Mouse (Mus musculus) B cell, adult 2 months (primary cell): Measurements from ENCODE around the gene Wdr81.

Experiments used
- DNase-seq, 2 experiments: peaks; one replicate each; pipeline ENCODE4 v3.0.0; 2022

Wdr81 gene

DNA sequence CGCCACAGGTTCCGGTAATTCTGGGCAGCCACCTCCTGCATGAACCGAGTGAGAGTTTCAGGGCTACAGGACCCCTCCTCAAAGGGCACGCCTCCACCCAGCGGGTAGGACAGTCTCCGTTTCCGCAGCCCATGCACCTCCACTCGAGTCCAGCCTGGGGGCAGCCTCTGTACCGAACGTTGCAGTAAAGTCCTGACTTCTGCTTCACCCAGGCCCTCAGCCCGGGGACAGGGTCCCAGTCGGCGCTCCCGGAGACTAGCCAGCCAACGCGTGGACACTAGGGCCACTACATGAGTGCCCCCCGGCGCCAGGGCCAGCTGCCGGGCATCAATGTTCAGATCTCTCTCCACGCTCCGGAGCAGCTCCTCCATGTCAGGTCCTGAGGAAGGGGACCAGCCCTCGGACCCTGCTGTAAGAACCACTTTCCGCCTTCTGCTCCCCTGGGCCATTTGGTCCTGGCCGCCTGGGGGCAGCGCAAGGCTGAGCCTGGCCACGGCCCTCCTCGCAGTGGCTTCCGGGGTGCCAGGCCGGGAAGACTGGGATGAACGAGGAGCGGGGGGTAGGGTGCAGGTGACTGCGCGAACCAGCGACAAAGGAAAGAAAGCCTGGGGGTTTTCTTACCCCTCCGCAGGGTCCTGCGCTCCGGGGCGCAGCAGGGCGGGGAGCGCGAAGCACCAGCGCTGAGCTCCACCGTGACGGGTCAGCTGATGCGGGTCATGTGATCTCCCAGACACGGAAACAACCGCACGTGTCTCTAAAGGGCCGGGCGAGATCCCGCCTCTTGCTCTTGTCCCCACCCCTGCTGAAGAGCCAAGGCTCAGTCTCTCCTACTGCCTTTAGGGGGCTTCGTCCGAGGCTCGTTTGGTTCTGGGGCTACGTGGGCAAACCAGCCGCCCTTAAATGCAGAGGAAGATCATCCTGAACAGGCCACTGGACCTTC lies at the start of gene Wdr81:
TSS of gene Wdr81 (minus strand) at position 727 of the 940 bp plus-strand sequence.
- peak; percentile 88 to 90 for DNase-seq

DNA sequence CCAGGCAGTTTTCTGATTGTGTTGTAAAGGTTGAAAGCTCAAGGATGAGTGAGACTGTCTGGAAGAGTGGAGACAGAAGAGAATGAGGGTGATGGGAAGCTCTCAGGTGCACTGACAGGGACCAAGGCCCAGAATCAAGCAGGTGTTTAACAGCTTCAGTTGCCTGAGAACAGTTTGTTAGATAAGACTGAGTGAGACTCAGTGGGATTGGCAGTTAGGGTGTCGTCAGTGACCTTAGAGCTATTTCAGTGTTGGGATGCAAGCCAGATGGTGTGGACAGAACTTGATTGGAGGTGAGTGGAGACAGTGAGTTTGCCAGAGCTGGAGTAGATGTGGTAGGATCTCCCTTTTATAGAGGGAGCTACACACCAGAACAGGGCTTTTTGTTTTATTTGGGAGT lies 43.6 kb upstream of the Wdr81 start:
- no peak for DNase-seq

DNA sequence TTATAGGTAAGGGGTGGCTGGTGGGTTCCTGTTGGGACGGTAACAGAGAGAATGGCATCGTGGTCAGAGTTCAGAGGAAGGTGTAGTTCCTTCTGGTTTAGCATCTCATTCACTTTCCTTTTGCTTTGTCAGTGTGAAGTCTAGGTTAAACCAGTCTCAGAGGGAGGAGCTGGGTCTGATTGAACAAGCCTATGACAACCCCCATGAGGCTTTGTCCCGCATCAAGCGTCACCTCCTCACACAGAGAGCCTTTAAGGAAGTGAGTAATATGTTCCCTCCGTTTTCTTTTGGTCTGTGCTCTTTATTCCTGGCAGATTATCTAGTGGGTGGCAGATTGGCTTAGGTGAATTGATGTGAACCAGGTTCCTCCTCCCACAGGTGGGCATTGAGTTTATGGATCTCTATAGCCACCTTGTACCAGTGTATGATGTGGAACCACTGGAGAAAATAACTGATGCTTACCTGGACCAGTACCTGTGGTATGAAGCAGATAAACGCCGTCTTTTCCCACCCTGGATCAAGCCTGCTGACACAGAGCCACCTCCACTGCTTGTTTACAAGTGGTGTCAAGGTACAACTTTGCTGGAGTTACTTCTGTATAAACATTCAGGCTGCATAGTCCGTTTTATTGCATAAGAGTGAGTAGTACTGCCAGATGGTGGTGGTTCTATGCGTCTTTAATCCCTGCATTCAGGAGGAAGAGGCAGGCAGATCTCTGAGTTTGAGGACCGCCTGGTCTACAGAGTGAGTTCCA lies 40.0 kb upstream of the Wdr81 start:
- DNase-seq = no peak

DNA sequence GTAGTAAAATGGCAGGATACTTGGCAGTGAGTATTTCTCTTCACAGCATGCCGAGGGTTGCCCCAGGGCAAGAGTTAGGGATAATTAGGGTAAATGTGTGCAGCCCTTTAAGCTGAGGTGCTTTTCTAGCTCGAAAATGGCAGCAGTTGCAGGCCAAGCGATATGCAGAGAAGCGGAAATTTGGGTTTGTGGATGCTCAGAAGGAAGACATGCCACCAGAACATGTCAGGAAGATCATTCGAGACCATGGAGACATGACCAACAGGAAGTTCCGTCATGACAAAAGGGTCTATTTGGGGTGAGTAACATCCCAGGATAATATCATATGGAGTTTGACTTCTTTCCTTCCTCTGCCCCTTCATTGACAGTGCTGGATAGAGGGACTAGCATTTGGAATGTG lies 33.0 kb upstream of the Wdr81 start:
- no peak for DNase-seq

DNA sequence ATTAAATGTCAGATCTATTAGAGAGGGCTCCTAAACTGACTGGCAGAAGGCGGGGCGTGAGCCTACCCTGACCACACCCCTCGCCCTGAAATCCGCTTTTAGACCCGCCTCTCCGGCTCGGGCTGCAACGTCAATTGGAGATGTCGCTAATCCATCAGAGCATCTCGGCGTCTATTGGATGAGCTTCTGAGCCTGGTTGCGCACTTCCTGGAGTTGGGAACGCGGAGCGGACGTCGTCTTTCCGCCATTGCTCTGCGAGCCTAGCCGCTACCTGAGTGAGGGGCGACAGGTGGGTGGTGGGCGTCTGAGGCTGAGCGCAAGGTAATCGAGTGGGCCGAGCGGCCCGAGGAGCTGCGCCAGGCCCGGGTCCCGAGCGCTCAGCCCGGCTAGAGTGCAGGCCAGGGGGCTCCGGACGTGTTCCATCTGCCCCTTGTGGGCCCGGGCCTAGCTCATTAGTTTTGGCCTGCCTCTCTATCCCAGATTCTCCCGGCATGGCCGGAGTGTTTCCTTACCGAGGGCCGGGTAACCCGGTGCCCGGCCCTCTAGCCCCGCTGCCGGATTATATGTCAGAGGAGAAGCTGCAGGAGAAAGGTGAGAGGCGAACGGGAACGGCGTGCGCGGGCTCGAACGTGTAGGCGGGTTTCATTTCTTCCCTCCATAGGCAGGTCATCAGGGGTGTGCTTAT lies 32.2 kb upstream of the Wdr81 start, which contains the start of gene Prpf8:
TSS of gene Prpf8 (plus strand) at position 216 of the 685 bp plus-strand sequence.
- DNase-seq = peak; percentile 96 to 97

DNA sequence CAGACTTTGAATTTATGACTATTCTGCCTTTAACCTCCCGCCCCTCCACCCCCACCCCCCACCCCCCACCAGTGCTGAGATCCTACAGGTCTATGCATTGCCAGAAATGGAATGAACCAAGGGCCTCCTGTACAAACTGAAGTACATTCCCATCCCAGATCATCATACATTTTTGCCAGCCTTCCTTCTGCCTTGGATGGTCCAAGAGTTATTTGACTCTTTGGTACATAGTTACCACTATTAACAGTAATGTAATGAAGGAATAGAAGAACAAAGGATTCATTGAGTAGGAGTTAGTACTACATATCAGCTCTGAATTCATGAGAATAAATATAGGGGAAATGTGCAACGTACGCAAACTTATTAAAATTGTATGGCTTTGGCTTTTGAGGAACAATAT lies 31.7 kb upstream of the Wdr81 start:
- DNase-seq = no peak

DNA sequence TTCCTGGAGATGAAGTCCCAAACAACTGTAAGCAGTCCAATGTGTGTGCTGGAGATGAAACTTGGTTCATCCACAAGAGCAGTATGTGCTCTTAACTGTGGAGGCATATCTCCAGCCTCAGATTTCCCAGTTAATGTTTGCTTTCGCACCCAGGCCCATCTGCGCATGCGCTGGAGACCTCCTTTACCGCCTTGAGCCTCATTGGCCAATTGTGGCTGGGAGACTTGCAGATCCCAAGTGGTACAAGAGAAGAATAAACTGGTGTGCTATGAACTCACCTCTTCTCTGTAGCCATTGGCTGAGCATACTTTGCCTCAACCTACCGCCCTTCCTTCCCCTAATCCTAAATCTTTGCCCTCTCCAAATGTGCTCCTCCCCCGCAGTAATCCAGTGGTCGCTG lies 18.9 kb upstream of the Wdr81 start:
- no peak for DNase-seq

DNA sequence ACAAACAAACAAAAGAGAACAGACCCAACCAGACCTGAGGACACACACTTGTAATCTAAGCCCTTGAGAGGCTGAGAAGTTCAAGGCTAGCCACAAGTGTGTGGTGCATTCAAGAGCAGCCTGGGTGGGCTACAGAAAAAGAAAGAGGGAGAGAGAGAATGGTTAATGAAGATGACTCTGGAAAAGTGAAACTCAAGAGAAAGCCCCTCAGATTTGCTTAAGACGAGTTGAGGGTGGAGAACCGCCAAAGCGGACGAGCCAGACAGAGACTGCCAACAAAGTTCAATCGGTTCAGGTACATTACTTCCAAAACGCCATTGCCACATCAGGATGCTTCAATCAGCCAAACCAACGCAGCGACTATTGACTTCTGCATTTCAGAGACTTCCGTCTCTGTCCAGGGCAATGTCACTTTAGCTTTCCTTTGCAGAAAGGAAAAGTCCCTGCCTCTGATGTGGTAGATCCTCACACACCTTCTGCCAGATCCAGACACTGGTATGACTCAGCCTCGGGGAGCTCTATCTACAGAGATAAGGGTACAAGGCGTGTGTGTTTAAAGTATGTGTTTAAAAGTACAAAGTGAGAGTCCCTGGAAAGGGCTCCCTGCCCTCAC lies 18.1 kb upstream of the Wdr81 start:
- no peak for DNase-seq

DNA sequence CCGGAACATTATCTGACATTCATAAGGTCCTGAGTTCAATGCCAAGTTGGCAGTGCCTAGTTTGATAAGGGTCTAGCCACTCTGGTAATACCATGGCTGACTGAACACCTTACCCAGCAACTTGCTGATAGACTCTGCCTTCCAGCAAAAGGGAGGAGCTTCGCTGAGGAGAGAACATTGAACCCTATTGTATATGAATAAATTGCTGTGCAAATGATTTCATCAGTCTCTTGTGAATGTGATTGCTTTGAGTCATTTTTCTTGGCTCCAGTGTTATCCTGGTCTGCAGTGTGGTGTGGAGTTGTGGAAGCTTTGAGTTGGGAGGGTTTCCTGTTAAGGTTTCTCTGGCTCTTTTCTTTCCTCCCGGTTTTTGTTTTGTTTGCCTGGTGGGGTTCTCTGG lies 16.2 kb upstream of the Wdr81 start:
- no peak for DNase-seq

DNA sequence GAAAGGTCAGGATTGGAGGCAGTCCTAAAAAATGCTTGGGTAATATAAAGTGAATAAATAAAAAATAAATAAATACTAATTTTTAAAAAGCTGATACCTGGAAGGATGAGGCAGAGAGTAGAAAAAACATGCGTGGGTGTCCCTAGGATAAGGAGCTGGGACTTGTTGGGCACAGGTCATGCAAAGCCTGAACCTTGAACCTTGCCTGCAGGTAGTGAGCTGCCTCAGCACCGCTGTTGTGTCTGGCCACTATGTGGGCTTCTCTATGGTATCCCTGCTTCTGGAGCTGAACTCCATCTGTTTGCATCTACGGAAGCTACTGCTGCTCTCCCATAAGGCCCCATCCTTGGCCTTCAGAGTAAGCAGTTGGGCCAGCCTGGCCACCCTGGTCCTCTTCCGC lies 14.7 kb upstream of the Wdr81 start:
- DNase-seq = no peak

DNA sequence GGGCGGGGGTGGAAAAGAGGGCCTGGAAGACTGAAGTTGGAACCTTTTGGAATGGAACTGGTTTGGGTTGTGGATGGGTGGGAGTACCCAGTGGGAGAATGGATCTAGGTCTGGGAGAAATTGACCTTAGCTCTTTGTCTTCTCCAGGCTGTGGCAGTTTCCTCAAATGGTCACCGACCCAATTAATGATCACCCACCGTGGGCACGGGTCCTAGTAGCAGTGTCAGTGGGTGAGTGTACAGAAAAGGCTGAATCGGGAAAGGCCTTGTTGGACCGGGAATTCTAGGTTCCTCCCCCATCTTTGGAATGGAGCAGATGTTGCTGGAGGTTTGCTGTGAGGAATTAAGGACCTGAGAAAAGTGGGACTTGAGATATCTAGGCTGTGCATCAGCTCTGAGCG lies 13.9 kb upstream of the Wdr81 start:
- no peak for DNase-seq

DNA sequence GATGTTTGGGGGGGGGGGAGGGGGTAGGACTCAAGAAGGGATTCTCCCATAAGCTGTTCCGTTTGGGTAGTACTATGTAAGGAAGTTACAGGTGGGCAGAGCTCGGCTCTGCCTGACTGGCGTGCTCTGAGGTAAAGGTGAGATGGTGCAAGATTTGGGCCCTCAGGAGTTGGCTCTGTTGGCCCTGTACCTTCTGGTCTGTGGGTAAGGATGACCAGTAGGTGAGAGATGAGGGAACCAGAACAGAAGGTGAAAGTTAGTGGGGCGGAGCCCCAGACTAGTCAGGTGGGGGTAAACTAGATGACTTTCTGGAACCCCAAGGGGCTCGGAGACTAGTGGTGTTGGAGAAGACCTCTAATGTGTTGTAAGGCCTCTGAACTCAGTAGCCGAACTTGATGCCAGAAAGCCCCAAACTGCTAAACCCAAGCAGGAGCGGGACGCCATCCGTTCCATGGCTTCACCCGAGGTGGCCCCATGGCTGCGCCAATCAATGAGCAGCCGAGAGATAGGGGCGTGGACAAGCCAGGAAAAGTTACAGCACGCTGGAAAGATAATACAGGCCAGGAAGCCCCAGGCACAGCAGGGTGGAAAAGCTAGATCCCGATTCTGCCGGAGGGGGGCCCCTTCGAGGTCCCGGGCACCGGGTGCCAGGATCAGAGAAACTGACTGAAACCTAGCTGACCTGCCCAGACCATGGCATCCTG lies 13.1 kb upstream of the Wdr81 start:
- peak; percentile 36 to 45 for DNase-seq

DNA sequence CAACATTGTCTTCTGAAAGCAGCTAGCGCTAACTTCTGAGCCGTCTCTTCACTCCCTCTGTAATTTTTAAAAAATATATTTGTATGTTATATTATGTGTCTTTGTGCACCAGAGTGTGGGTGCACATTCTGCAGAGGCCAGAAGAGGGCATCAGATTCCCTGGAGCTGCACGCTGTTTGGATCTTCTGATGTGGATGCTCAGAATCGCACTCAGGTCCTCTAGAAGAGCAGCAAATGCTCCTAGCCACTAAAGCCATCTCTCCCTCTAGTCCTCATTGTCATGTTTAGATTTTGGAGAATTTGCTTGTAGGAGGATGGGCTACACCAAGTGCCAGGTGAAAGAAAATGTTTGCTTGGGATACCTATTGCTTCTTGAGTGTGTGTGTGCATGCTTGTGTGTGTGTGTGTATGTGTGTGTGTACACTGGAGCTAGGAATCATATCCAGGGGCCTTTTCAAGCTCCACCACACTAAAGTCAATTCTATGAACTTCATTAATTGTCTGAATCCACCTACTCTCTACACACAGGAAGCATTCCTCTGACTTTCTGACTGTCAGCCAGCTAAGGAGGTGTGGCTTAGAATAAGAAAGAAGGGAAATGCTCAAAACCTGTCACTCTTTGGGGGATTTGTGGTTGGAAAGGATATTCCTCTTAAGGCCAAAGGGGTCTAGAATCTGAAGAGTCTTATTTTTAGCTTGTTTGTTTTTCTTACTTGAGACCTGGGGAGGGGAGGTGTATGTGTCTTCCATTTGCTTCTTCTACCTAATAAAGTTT lies 12.4 kb upstream of the Wdr81 start:
- peak; percentile 54 to 58 for DNase-seq

DNA sequence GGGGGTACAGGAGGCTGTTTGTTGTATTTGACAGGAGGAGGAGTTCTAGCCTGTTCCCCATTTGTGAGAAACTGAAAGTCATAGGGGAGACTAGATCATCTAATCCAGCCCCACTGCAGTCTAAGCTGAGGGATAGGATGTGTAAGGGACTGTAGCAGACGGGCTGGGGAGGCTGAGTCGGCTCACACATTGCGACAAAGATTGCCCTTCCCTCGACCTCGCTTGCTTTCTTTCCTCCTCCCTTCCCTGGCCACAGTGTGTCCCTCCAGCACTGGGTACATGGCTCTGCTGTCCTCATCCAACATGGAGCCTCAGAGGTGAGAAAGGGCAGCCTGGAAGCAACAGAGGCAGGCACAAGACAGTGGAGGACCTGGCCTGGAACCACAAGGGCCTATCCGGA lies 10.5 kb upstream of the Wdr81 start:
- no peak for DNase-seq

DNA sequence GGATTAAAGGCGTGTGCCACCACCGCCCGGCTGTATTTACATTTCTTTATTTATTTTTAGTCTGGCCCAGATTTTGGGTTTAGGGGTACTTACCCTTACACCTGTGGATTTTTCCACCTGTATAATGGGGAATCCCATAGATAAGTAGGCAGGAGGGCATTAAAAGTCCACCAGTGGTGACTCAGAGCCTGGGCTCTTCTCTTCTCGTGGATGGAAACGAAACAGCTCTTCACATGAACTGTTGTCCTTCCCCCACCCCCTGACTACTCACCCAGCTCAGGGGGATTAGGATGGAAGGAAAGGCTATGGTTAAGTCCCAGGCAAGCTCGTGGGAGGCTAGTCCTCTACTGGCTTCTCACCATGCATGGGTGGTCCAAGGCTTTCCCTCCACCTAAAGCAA lies 9.9 kb upstream of the Wdr81 start:
- DNase-seq = no peak

DNA sequence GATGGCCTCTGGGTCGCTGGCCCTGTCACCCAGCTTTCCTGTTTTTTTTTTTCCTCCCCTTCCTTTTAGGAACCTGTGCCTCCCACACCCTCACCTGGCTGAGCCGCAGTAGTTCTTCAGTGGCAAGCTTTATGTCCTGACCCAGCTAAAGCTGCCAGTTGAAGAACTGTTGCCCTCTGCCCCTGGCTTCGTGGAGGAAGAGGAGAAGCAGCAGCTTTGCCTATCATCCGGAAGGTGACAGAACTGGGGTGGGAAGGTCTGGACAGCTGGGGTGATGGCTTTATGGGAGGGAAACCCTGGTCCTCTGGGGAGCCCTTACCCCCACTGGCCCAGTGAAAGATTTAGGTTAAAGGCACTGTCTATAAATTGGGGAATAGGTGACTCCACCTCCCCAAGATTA lies 9.1 kb upstream of the Wdr81 start:
- no peak for DNase-seq

DNA sequence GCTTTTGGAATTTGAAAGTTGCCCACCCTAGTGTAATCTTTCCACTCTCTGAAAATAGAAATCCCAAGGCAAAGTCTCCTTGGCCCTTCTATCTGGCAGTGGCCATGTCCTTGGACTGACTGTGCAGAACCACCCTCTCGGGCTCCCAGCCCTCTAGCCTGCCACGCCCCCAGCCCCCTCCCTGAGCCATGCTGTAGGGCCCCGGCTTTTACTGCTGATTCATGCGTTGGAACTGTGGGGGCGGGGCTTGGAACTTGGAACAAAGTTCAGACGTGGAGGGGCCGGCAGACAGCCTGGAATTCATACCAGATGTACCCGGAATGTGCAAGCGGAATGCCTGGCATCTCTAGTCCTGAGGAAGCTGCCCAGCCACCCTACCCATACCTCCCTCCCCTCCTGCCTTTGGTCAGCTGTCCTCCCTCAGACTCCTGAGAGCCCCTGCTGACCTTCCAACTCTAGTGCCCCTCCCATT lies 8.4 kb upstream of the Wdr81 start:
- DNase-seq = no peak

DNA sequence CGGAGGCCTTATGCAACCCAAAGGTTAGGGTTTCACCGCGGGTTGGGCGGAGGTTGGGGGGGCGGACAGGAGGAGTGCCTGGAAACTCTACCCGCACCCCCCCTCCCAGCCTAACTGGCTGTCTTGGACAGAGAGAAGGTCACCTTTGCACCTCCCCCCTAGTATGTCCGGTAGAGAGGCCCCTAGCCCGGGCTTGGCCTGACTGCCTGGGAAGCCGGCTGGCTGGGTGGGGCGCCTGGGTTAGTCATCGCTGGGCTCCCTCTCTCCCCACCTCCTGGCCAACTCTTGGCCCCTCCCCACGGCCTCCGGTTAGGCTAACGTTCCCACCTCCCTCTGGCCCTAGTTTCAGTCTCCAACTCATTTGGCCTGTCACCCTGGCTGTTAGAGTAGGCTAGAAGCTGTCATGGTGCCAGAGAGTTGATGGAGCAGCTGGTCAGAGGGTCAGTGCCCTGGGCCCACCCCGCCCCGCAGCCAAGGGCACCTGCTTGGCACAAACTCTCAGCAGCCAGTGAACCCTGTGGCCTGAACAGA lies 7.8 kb upstream of the Wdr81 start:
- DNase-seq = peak; percentile 46 to 51

DNA sequence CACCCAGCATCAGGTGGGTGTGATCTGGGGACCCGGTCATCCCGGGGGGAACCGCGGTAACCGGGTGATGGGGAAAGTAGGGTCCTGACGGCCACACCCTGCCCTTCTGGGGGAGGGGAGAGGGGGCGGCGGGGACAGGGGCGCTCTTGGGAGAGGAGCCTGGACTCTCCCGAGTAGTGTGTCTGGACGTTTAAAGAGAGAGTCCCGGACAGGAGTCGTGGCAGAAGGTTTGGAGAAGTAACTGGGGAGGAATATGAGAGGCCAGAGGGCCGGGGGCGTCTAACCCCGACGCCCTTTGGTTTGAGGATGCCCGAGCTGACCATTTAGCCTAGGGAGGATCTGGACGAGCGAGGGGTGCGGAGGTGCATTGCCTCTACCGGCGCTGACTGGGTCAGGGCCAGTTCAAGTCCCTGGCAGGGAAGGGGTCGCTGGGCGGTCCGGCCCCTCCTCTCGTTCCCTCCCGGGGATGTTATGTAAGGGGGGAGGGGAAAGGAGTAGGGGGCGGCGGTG lies 7.3 kb upstream of the Wdr81 start:
- DNase-seq = no peak

DNA sequence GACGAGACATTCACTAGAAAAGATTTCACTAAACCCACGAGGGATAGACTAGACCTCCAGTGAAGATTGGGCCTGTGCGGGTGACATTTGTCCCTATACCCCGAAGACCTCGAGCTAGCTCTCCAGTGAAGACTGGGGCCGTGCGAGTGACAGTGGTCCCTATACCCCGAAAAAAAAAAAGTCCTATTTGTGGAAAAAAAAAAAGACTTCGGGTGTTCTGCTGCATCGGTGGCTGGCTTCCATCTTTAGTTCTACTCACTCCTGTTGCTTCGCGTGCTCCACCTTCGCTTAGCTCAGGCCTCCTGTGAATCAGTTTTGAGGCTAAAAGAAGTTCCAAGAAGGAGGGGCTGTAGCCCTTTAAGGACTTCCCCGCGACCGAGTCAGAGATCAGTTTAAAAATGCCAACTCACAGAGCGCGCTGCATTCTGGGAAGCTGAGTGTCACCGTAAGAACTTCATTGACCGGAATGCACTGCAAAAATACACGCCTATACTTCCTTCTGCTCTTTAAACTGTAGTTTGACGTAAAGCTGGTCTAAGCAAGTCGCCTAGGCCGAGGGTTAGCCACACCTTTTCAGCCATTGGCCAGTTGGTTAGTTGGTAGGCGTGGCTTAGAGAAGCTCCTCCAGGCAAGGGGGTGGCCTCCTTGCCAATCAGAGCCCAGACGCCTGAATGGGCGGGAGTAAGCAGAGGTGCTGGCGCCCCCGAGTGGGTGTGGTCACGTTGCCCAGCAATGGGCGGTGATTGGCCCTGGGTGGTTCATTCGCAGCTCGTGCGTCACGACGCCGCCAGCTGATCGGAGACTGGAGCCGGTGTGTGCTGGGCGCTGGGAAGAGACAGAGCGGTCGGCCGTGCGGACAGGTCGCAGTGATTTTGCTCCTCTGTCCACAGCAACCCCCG lies 6.6 kb upstream of the Wdr81 start, which contains the start of gene Tlcd2:
TSS of gene Tlcd2 (plus strand) at position 872 of the 899 bp plus-strand sequence.
- DNase-seq = peak; percentile 98 to 99
